Mouse (Mus musculus) heart, embryonic 14.5 days (tissue): Measurements from ENCODE around the gene Klf15. TPM values are rescaled to one million over a fixed set of nuclear protein-coding genes. Genes with fewer than 3 reads are reported as not detected.
A peak's percentile ranks its signal among the peaks of the same experiment; 100 is the strongest.

Experiments
- ATAC-seq: fragments of 200-750 bp; cut with Nextera tagmentation; 2 replicates; pipeline ENCODE4 v1.8.0; 2017; ENCODE audit warnings: low read depth, moderate TSS enrichment; ENCODE audit not compliant: insufficient number of reproducible peaks, insufficient read depth, low FRiP score
- H3K27ac ChIP-seq, 2 experiments: fragments of 200-500 bp in 1 of 2; fragments of 300-500 bp in 1 of 2; sonication (generic) in 1 of 2; replicated peaks in 1 of 2; 2 replicates each; pipeline ENCODE4 v1.5.1; 2012 to 2014; ENCODE audit warnings: low read depth in 2 of 2, low read length in 2 of 2, control low read depth in 1 of 2, mild to moderate bottlenecking in 1 of 2, mixed read lengths in 1 of 2; ENCODE audit not compliant: control insufficient read depth in 1 of 2, insufficient read depth in 1 of 2
- H3K27me3 ChIP-seq: fragments of 300-500 bp; sonication (generic); 2 replicates; pipeline ENCODE4 v1.6.1; 2014; ENCODE audit warnings: mild to moderate bottlenecking, low read length, control low read depth; ENCODE audit not compliant: control insufficient read depth, insufficient read depth
- H3K36me3 ChIP-seq: fragments of 300-500 bp; sonication (generic); 2 replicates; pipeline ENCODE4 v1.6.1; 2014; ENCODE audit warnings: mild to moderate bottlenecking, control low read depth, low read length, mixed read lengths; ENCODE audit not compliant: control insufficient read depth, insufficient read depth
- H3K4me1 ChIP-seq, 2 experiments: fragments of 200-500 bp in 1 of 2; fragments of 300-500 bp in 1 of 2; sonication (generic) in 1 of 2; 2 replicates each; pipeline ENCODE4 v1.6.1; 2012 to 2014; ENCODE audit warnings: low read length in 2 of 2, control low read depth in 1 of 2, mixed read lengths in 1 of 2; ENCODE audit not compliant: control insufficient read depth in 2 of 2, insufficient read depth in 2 of 2
- H3K4me2 ChIP-seq: fragments of 300-500 bp; sonication (generic); 2 replicates; pipeline ENCODE4 v1.6.1; 2014; ENCODE audit warnings: mild to moderate bottlenecking, low read length
- H3K4me3 ChIP-seq, 2 experiments: fragments of 200-500 bp in 1 of 2; fragments of 300-500 bp in 1 of 2; sonication (generic) in 1 of 2; 2 replicates each; pipeline ENCODE4 v1.5.1; 2012 to 2014; ENCODE audit warnings: low read length in 2 of 2, mild to moderate bottlenecking in 2 of 2, control low read depth in 1 of 2, low read depth in 1 of 2, moderate library complexity in 1 of 2; ENCODE audit not compliant: control insufficient read depth in 1 of 2, insufficient read depth in 1 of 2
- H3K9ac ChIP-seq: fragments of 300-500 bp; sonication (generic); 2 replicates; pipeline ENCODE4 v1.6.1; 2014; ENCODE audit warnings: mild to moderate bottlenecking, low read length
- H3K9me3 ChIP-seq: fragments of 300-500 bp; sonication (generic); 2 replicates; pipeline ENCODE4 v1.6.1; 2016; ENCODE audit warnings: low read length, control low read depth; ENCODE audit not compliant: control insufficient read depth
- WGBS: fragments of 180-500 bp; shearing (Covaris S2); extraction: QIAGEN DNeasy Blood & Tissue Kit; methylation state at CpG from one replicate; pipeline ENCODE4 v1.1.7; 2014; 5-methylcytosine and 5-hydroxymethylcytosine counted together
- polyA plus RNA-seq: library from polyadenylated mRNA; unstranded; fragments of >200 nt; fragmentation: Nextera tagmentation; extraction: Ambion mirVana; gene quantifications from 2 replicates; pipeline ENCODE4 v1.2.1, GENCODE M21; 2014

Gene Klf15
- polyA plus RNA-seq, 1 experiment from 2014 or later, result 13.1 TPM

GRCm38 (mm10) chr6:90452603-90453002, 9.8 kb upstream of the Klf15 start:
- ATAC-seq, result no peak
- no peak overlapping the region for H3K4me3 ChIP-seq
- no peak overlapping the region for H3K4me2 ChIP-seq
- H3K27ac ChIP-seq, result no peak overlapping the region
- no peaks in the 10 kb centered on the region for H3K9me3 ChIP-seq
- no peaks in the 10 kb centered on the region for H3K4me1 ChIP-seq
- no peak overlapping the region for H3K9ac ChIP-seq
- H3K27me3 ChIP-seq, result no peaks in the 10 kb centered on the region
- H3K36me3 ChIP-seq, result no peaks in the 10 kb centered on the region

- H3K27me3 ChIP-seq, result no peaks in the 10 kb centered on the region
- no peak overlapping the region for H3K27ac ChIP-seq
- no peak overlapping the region for H3K9ac ChIP-seq
- no peaks in the 10 kb centered on the region for H3K9me3 ChIP-seq
- H3K4me2 ChIP-seq, result no peak overlapping the region
- H3K4me3 ChIP-seq, result no peak overlapping the region
- WGBS, result 87% methylated on average over 5 of the region's 5 CpGs
- H3K36me3 ChIP-seq, result no peaks in the 10 kb centered on the region
- no peaks in the 10 kb centered on the region for H3K4me1 ChIP-seq
- ATAC-seq, result no peak
Observed at GRCm38 (mm10) chr6:90453751-90454150, 8.6 kb upstream of the Klf15 start.

GRCm38 (mm10) chr6:90457421-90457820, 5.0 kb upstream of the Klf15 start:
- Histone ChIP-seq H3K9me3 (no peaks in the 10 kb centered on the region), H3K9ac (no peak overlapping the region), H3K27ac (no peak overlapping the region), H3K27me3 (peaks cover 18% of the 10 kb centered on the region), H3K4me3 (no peak overlapping the region), H3K4me2 (no peak overlapping the region), H3K36me3 (no peaks in the 10 kb centered on the region), H3K4me1 (peaks cover 0 to 2% of the 10 kb centered on the region in 2 experiments; a peak in 1 of 4 replicates)
- no peak for ATAC-seq
- WGBS, result 74% methylated on average over 2 of the region's 2 CpGs

DNA sequence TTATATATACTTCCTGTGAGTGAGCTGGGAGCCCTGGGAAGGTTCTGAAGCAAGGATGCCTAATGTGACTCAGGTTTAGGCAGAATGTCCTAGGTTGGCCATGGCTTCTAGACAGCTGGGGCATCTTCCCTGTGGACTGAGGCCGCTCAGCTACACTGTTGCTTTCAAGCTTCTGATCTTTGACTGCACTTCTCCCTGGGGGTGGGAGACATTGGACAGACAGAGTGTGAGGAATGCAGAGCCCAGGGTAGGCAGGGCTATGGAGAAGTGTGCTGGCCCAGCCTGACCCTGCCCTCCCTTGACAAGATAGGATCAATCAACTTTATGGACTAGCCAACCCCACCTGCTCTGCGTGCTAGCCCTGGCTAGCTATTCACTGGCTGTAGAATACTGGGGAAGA, 1.2 kb upstream of the Klf15 start:
- ATAC-seq, result no peak
- H3K27me3 ChIP-seq, result peaks cover 18% of the 10 kb centered on the region
- WGBS, result 41% methylated on average over 2 of the region's 2 CpGs
- no peaks in the 10 kb centered on the region for H3K36me3 ChIP-seq
- H3K27ac ChIP-seq, result no peak overlapping the region
- no peaks in the 10 kb centered on the region for H3K9me3 ChIP-seq
- no peak overlapping the region for H3K9ac ChIP-seq
- no peak overlapping the region for H3K4me3 ChIP-seq
- no peak overlapping the region for H3K4me2 ChIP-seq
- peaks cover 10 to 15% of the 10 kb centered on the region in 2 experiments for H3K4me1 ChIP-seq

DNA sequence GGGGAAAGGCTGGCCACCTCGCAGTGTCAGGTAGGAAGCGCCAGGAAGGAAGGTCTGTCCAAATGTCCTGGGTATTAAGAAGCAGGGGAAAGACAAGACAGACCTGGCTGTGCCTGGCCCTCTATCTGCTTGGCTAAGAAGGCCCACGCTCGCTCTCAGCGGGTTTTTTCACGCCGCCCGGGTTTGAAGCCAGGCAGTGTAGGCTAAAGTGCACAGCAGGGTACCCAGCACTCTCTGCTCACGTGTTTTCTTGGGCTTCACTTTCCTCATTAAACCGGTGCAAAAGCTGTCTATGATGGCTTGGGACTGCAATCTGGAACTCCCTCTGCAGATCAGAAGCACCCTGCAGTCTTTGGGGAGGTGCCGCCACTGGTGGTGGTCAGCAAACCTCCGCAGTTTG, 605 bp upstream of the Klf15 start:
- H3K4me3 ChIP-seq, result peak overlapping the region; percentile 72 to 80
- H3K4me2 ChIP-seq, result peak overlapping the region; percentile 99
- peaks cover 6% of the 10 kb centered on the region for H3K36me3 ChIP-seq
- 18% methylated on average over 12 of the region's 12 CpGs for WGBS
- H3K27ac ChIP-seq, result no peak overlapping the region
- ATAC-seq, result no peak
- peak overlapping the region; percentile 83 for H3K9ac ChIP-seq
- peaks cover 10 to 15% of the 10 kb centered on the region in 2 experiments for H3K4me1 ChIP-seq
- H3K9me3 ChIP-seq, result no peaks in the 10 kb centered on the region
- H3K27me3 ChIP-seq, result peaks cover 18% of the 10 kb centered on the region

DNA sequence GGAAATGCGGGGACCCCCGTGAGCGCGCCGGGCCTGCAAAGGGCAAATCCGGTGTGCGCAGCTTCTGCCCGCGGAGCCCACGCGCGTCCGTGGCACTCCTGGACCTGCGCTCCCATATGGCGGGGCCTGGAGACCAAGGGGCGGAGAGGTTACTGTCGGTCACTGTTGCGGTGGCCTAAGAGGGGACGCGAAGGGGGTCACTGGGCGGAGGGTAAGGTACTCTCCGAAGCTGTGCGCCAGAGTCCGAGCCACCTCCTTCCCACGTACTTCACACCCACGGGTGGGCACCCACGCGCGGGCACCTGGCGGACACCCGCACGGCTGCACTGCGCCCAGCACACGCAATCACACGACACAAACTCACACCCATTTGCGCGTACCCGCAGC, 458 bp downstream of the Klf15 start:
- Histone ChIP-seq H3K9me3 (no peaks in the 10 kb centered on the region), H3K9ac (peak overlapping the region; percentile 83), H3K27me3 (peaks cover 18% of the 10 kb centered on the region), H3K36me3 (peaks cover 16% of the 10 kb centered on the region), H3K27ac (peak overlapping the region; percentile 61 to 85), H3K4me1 (peaks cover 10 to 15% of the 10 kb centered on the region in 2 experiments), H3K4me3 (peak overlapping the region; percentile 72 to 80), H3K4me2 (peak overlapping the region; percentile 99)
- peak; percentile 36; the same call in 1 of the 2 replicates for ATAC-seq
- under 1% methylated on average over 38 of the region's 38 CpGs for WGBS

DNA sequence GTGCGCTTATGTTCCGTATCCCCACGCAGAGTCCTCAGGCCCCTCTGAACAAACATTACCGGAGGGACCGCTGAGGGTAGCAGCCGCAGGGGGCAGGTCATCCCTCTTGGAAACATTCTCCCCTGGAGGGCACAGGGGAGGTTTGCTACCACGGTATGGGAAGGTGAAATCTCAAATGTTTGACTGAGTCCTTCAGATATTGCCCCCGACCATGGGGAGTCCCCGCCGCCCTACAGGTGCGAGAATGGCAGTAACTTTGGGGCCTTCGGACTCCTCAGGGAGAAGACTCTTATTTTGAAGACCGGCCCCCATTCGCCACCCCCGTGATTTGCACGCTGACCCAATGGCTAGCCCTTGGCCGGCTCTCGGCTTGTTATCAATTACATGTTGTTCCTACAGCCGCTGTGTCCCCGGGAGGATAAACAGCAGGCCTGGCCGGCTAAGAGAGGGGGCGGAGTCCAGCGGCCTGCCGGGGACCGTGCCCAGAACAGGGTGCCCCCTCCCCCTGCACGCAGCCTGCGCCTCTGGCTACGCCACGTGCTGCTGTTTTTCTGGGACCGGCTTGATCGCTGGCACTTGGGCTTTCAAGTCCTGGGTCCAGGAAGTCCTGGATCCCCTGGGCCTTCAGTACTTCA, 969 bp downstream of the Klf15 start:
- H3K36me3 ChIP-seq, result peaks cover 22% of the 10 kb centered on the region
- H3K27ac ChIP-seq, result peak overlapping the region; percentile 69 to 85
- WGBS, result under 1% methylated on average over 31 of the region's 31 CpGs
- peak overlapping the region; percentile 99 for H3K4me2 ChIP-seq
- H3K4me1 ChIP-seq, result peaks cover 10 to 15% of the 10 kb centered on the region in 2 experiments
- peak overlapping the region; percentile 72 to 80 for H3K4me3 ChIP-seq
- peak overlapping the region; percentile 83 for H3K9ac ChIP-seq
- peaks cover 18% of the 10 kb centered on the region for H3K27me3 ChIP-seq
- peak; percentile 91 for ATAC-seq
- H3K9me3 ChIP-seq, result no peaks in the 10 kb centered on the region
